Mouse (Mus musculus): ENCODE measurements around the gene Fchsd2.

The Fchsd2 gene

DNA sequence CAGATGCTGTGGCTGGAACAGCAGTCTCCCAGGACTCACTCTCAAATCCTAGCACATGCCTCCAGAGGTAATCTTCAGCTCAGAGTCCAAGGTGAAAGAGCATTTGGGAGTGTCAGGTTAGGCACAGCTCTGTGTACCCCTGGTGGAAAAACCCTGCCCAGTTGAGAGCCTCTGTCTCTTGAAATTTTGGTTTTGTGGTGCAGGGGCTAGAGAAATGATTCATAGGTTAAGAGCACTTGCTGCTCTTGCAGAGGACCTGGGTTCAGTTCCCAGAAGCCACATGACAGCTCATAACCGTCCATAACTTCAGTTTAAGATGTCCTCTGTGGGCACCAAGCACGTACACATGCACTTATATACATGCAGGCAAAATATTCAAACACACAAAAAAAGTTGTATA, 195.2 kb downstream of the Fchsd2 start:
- no peak for DNase-seq (ENCODE audit: low read depth, low spot score)

DNA sequence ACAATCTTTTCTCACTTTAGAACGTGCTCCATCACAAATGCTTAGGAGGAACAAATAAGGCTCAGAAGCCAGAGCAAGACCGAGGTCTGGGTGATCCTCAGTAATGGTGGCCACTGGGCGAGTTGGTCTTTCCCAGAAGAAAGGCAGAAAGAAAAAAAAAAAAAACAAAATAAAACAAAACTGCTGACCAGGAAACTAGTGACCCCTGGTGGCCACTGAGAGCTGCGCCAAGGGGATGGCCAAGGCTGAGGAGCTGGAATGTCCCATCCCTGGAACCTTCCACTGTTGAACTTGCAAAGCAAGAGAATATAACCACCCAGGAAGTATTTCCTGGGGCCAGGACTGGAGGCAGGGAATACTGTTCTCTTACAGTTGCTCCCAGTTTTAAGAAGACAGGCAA, 195.8 kb downstream of the Fchsd2 start:
- DNase-seq (ENCODE audit: low read depth, low spot score) = peak; percentile 40

DNA sequence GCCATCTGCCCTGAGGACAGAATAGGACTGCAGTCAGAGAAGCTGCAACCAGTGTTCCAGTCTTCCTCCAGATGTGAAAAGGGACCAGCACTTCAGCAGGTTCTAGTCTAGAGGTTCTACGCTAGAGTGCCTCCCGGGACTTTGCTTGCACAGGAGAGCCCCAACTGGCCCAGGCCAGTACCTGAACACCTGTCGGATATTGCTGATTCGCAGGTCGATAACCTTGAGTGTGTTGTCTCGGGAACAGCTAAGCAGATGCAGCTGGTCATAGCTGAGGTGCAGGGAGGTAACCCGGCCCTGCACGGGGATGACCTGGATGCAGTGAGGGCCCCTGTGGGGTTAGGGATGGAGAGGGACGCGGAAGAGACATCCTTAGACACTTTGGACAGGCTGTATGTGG, 197.7 kb downstream of the Fchsd2 start:
- DNase-seq (ENCODE audit: low read depth, low spot score) = no peak

DNA sequence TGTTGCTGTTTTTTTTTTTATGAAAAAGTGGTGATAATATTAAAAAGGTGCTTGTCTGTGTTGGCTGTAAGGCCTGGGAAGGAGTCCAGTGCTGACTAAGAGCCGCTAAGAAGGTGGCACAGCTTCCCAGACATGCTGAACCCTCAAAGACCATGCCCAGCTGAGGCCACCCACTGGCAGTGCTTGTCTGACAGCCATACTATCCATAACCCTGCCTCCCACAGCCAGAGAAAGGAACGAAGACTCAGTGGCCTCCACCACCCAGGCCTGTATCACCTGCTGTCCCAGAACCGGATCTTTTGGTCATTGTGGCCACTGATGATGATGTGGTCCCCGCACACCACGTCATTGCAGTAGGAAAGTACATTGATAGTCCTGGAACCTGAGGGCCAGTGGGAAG, 198.5 kb downstream of the Fchsd2 start:
- DNase-seq (ENCODE audit: low read depth, low spot score) = no peak

DNA sequence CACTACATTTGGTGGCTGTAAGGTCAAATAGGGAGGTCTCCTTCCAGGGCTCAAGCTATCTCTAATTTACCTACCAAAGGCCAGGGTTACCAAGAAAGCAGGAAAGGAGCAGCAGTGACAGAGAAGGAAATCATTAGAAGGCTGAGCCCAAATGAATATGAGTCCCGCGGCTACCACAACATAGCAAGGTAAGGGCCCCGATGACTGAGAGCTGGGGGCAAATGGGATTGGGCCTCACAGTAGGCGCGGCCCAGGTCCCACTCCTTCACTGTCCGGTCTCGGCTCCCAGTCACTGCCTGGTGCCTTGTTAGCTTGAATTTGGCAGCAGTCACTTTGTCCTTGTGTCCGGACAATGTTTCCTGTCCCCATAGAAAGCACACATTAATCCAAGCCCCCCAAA, 199.0 kb downstream of the Fchsd2 start:
- DNase-seq (ENCODE audit: low read depth, low spot score) = no peak

DNA sequence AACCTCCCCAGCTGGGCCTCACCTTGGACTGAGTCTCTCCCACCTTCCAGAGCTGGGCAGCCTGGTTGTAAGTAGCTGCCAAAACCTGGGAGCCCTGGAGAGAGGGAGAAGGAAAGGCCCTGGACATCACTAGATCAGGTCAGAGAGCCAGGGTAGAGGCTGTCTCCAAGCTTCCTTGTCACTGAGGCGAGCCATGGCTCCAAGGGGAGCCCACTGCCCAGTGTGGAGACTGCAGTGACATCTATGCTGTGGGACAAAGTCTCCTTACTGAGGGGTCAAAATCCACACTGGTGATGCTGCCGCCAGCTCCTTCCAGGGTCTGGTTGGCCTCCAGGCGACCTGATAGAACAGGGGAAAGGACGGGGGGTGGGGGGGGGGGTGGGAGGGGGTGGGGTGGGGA, 199.4 kb downstream of the Fchsd2 start:
- no peak for DNase-seq (ENCODE audit: low read depth, low spot score)

DNA sequence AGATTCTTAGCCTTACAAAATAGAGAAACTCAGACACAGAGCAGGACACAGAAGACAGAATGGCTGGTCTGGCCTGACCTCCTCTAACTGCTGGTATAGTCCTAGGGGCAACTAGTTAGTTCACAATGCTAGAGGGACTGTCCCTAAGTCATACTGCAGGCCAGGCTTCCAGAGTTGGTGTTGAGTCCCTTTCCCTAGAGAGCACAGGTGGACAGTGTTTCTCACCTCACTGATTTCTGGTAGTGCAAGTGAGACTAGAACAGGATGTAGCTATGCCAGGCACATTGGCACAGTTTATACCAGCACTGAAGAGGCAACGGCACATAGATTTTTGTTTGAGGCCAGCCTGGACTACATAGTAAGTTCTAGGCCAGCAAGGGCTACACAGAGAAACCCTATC, 200.0 kb downstream of the Fchsd2 start:
- DNase-seq (ENCODE audit: low read depth, low spot score) = peak; percentile 30

DNA sequence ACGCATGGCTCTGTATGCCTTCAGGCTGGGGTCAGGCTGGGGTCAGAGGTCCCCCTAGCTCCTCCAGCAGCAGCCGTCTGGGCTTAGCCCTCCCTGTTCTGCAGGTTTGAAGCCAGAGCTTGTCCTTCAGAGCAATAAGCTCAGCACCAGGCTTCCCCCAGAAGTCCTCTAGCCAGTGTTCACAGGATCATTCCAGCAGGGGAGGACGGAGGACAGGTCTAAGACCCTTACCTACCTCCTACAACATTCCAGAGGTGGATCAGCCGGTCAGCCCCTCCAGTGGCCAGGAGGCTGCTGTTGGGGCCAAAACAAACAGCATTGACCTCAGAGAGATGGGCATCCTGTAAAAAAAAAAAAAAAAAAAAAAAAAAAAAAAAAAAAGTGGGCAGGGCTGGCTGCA, 200.5 kb downstream of the Fchsd2 start:
- no peak for DNase-seq (ENCODE audit: low read depth, low spot score)

DNA sequence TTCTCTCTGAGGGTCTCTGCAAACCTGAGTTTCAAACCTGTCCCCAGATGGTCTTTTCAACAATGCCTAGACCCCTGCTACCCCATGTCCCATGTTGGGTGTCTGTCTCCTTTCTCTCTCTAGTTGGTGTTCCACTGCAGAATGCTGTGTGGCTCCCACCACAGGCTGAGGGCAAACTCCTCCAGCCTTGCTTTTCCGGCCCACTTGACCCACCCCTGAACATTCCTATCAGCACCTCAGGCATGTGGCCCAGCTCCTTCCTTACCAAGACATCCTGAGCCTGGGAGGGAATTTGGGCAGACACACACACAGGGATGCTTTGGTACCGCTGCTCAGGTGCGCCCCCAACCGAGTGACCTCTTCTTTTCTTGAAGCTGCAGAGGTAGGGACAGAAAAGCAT, 200.9 kb downstream of the Fchsd2 start:
- no peak for DNase-seq (ENCODE audit: low read depth, low spot score)

DNA sequence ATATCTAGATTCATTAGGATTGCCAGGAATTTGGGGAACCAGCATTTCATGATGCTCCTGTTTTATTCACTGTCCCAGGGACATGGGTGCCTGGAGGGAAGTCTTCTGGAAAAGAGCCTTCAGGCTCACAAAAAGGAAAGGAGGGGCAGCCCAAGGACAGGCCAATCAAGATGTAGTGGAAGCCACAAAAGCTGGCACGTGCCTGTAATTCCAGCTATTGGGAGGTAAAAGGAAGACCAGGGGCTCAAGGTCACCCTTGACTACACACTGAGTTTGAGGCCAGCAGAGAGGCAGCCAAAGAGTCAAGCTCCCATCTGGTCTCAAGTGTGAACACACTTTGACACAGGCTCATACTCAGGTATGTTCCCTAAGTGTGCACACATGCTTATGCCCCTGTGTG, 202.8 kb downstream of the Fchsd2 start:
- DNase-seq (ENCODE audit: low read depth, low spot score) = no peak

DNA sequence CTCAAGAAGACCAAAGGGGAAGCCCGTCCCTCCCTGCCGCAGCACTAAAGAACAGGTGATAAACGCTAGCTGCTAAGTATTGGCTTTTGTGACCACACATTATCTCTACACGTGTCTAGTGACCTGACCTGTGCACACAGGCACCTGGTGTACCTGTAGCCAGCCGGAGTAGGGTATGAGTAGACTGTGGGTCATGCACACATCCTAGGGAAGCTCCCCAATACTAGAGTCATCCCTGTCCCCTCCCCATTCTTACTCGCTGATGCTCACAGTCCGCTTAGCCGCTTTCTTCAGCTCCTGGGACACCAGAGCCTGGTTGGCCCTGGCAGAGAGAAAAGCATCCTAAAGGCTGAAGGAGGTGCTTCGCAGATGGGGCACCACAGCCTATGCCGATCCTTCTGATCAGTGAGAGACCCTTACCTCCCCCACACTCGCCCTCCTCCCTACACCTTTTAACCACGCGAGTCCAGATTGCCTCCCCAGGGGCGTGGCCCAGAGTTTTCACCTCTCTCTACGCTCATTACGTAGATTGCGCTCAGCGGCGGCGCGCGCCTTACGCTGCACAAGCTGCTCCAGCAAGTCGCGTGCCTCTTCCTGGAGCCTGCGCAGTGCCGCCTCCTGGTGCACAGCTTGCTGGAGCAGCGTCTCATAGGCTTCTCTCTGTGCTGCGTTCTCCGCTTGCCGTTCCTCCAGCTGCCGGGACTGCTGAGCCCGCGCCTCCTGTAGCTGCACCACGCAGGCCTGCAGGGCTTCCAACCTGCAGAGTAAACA, 203.8 kb downstream of the Fchsd2 start:
- DNase-seq (ENCODE audit: low read depth, low spot score) = no peak

DNA sequence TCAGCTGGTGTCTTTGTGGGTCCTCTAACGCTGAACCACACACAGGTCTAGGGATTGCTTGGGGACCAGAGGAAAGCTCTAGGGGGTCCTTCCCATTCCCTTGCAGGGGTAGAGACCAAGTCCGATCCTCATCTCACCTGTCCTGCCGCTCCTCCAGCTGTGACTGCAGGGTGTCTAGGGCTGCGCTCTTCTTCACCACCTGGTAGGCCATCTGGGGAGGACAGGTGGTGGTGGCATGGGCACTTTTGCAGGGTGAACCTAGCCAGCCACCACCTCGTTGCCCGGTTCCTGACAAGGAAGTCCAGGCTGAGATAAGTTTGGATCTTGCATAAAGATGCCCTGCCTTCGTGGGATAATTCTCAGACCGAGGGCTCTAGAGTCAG, 204.4 kb downstream of the Fchsd2 start:
- no peak for DNase-seq (ENCODE audit: low read depth, low spot score)

DNA sequence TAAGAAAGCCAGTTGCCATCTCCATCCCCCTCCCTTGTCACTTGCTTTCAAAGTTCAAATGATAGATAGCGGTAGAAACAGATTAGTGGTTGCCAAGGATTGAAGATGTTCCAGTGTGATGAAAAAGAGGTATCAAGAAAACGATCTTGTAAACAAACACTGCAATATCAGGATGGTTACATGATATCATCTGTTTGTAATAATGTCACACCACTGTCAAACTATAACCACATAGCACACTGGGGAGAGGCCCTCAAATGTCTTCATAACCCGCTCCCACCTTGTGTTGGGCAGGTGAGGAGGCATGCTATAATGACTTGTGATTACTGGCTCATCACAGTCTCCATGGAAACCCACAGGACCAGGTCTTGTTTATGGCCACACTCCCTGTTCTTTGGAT, 205.7 kb downstream of the Fchsd2 start:
- no peak for DNase-seq (ENCODE audit: low read depth, low spot score)

DNA sequence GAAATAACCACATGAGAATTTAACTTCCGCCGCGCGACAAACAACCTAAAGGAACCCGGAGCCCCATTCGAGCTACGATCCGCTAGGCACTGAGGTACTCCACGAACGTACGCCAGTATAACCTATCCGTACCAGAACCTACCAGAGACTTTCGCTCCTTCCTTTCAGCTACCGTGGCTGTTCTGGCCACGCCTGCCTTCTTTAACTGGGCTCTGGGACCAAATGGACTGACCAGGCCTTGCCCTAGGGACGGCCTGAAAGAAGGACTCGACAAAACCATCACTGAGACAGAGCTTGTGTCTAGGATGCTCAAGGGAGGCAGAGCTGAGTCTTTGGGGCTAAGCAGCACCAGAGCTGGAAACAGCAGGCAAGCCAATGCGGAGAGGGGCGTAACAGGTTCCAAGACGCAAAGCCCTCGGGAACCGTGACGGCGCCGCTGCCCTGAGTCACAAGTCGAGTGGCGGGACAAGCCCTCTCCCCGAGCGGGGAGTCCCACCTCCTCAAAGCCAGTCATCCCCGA, 208.8 kb downstream of the Fchsd2 start:
- DNase-seq (ENCODE audit: low read depth, low spot score) = no peak

DNA sequence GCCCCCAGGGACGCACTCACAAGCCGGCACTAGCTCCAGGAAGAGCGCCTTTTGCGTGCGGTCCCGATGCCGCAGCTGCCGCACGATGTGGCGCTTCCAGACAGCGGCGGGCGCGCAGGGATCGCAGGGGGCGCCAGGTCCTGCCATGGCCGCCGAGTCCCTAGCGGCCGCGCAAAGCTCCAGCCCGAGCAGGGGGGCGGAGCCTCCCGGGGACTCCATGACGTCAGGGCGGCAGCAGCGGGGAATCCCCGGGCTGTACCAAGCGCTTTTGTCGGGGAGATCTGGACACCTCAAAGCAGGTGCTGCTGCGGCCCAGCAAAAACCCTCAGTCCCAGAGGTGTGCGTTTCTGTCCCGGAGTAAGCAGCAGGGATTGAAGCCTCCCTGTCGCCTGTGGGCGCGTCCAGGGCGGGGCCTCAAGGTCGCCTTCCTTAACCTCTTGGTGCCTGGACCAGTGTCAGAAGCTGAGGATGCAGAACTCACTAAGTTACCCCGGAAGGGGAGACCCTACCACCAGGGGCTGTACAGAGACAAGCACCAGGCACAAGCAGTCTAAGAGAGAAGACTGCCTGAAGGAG, 209.3 kb downstream of the Fchsd2 start, which contains the start of gene Atg16l2:
Gene Atg16l2 (minus strand): TSS at position 371 of the 576 bp plus-strand sequence.
- peak; percentile 99 for DNase-seq (ENCODE audit: low read depth, low spot score)

DNA sequence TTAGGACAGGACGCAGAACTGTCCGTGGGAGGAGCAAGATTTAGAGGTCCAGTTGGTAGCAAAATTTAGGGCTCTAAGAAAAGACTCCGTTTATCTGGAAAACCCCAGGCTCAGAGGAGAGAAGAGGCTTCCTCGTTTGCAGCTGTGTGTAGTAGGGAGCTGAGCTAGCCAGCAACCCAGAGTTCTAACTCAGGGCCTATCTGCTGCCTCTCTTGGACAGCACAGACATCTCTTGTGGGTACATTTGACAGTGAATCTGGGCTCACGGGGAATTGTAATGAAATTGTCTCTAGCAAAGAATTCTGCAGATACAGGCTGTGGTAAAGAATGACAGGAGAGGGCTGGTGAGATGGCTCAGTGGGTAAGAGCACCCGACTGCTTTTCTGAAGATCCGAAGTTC, 210.0 kb downstream of the Fchsd2 start:
- DNase-seq (ENCODE audit: low read depth, low spot score) = peak; percentile 70

DNA sequence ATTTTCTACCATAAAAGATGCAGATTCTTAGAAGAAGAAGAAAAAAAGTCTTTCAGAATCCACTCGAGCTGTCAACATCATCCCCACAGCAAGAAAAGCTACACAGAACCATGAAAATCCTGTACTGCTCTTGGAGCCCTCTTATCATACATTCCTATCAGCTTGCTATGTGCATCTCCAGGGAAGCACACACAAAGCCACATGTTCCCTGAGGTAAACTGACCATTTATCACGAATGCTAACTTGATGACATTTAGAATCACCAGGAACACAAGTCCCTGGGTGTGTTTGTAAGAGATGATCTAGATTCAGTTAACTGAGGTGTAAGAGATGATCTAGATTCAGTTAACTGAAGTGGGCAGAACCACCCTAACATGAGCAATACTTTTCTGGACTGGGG, 214.2 kb downstream of the Fchsd2 start:
- DNase-seq (ENCODE audit: low read depth, low spot score) = no peak

DNA sequence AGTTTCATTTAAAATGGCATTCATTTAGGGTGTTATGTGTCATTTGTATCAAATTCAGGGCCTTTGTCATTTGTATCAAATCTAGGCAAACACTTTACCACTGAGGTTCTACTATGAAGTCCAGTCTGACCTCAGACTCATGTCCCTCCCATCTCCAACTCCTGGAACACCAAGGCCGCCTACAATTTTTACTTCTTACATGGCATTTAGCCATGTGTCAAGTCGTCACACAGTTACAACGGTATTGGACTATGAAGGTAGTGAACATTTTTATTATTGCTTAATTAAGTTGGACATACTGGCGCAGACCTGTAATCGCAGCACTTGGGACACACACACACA, 217.3 kb downstream of the Fchsd2 start:
- no peak for DNase-seq (ENCODE audit: low read depth, low spot score)

DNA sequence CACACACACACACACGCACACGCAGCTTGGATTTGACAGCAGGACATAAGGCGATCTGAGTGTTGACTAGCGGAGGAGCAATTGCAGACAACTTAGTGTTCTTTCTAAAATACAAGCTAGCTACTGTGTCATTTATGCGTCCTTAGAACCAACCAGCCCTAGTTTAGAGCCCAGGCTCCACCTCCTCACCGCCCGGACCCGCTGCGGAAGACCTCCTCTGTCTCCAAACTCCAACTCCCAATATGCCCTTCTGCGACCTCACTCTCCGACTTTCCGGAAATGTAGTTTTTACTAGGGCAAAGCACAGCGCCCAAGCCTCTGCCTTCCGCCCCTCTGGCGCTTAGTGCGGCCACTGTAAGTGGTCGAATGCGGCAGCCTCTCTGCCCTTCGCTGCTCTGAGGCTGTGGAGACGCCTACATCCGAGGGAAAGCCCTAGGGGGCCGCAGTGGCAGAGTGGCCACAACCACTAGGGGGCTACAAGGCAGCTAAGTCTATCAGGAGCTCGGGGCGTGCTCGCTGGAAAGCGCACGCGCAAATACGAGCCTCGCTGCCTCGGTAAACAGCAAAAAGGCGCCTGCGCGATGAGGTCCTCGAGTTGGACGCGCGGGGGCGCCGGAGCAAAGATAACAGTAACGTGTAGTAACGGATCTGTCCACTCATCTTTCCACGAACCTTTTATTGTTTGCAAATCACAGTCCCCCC, 217.8 kb downstream of the Fchsd2 start:
- peak; percentile 100 for DNase-seq (ENCODE audit: low read depth, low spot score)

DNA sequence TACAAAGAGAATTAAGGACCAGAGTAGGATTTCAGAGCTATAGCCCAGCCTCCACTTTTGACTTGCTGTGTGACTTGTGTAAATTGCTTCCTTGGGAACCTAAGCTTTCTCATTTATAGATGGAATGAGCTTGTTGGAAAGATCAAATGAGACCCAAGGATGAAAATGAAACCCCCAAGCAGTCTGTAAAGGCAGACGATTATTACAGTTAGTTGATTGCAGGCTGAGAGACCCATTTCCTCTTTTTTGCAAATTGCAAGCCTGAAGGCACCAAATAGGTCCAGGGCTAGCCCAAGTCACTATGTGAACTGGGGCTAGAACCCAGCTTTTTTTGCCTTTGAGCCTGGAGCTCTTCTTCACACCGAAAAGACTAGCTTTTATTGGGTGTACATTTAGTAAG, 218.4 kb downstream of the Fchsd2 start:
- DNase-seq (ENCODE audit: low read depth, low spot score) = no peak

DNA sequence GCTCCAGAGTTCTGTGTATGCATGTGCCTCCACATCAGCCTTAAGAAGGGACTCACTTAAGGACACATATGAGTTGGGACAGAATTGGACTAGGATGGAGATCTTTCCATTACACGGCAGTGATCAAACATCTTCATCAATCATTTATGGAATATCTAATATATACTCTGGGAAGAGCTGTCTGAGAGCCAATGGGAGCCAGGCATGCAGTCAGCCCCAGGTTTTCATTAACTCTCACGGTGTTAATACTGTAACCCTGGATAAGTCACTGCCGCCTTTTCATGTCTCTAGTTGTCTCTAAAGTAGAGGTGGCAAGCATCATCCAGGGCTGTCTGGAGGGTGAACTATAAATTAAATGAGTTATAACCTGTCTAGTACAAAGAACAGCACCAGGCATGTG, 220.4 kb downstream of the Fchsd2 start:
- no peak for DNase-seq (ENCODE audit: low read depth, low spot score)

DNA sequence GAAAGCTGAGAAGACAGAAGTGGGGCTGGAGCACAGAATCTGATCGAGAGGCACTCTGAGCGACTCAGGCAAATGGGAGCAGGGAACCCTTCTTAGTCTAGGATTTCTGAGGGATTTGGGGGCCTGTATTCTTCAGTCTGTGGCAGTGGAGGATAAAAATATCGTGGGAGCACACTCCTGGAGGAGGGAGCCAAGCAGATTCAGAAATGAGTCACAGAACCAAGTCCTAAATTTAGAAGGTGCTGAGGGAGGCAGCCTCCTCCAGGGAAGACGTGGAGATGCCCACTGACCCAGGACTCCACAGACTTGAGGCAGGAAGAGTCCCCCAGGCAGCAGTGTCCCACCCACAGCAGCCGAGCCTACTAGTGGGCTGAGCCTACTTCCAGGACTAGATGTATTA, 221.7 kb downstream of the Fchsd2 start:
- no peak for DNase-seq (ENCODE audit: low read depth, low spot score)

DNA sequence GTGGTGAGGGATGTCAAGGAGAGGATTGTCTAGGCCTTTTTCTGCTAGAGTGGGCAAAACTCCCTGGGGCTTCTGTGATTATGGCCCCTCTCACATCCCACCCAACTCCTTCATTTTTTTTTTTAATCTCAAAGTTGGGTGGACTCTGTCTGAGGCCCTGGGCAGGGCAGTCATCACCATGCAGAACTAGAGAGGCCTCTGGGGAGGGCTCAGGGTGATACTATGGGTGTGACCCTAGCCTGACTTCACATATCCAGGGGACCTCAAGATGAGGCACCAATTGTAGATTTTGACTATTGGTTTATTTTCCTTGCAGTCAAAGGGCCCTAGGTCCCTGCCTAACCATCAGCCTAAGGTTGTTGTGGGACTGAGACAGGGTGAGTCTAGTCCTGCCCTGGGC, 223.0 kb downstream of the Fchsd2 start:
- no peak for DNase-seq (ENCODE audit: low read depth, low spot score)

Data from A20 (cell line).